Mouse (Mus musculus): Measurements from ENCODE around the gene Tll1.

- no peak for TF ChIP-seq CHD2 (IDR thresholded peaks at IDR 0.05; ENCODE audit: low read depth, low read length)
- no peak for TF ChIP-seq HCFC1 (IDR thresholded peaks at IDR 0.05; ENCODE audit: borderline replicate concordance, insufficient read depth, low read length)
Measured at GRCm38 (mm10) chr8:64193421-64193820, 12.7 kb downstream of the Tll1 start.
